Mouse (Mus musculus) embryonic stem cell, embryonic (primary cell): ENCODE measurements around the gene Ankmy2.

Experiments used
- CTCF ChIA-PET, 4 experiments: fragments of 300-600 bp in 2 of 4; fragments of 350-600 bp in 2 of 4; sonication (Branson Sonifier 250); formaldehyde crosslinking; loops; one replicate each; lab custom pipeline; 2022; ENCODE audit warnings: inconsistent platforms in 2 of 4; lab: Charles Lee
- POLR2A ChIA-PET, 4 experiments: fragments of 300-600 bp in 2 of 4; fragments of 350-600 bp in 2 of 4; sonication (Branson Sonifier 250); formaldehyde crosslinking; loops; one replicate each; lab custom pipeline; 2022; ENCODE audit warnings: antibody characterized with exemption in 4 of 4, inconsistent platforms in 1 of 4; lab: Charles Lee

The Ankmy2 gene

DNA sequence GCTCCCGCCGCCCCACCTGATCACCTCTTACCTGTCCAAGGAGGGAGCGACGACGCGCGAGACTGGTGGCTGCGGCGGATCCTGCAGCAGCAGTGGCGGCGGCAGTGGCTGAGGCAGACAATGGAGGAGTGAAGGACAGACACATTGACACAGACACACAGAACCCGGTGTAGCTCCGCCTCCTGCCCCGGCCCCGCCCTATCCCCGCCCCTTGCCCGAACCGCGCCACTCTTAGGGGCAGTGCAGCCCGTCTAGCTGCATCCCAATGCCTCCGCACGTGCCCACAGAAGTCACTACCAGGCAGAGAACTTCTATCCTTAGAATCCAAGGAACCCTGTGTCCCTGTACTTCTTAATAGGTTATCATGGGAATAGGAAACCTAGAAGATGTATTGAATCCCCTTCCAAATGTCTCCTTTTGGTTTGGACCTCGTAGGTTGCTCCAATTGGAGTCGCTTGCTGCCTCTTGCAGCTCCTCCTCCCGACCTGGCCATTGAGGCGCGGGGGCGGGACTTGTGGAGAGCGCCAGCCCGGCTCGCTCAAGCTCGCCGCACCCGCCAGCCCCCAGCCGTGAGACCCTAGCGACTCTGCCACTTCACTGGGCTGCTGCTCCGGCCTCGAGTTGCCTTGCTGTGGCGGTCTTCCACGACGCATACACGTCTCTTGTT lies at the start of gene Ankmy2:
Gene Ankmy2, plus strand, starts transcription at position 478 of the 667 bp plus-strand sequence.
- POLR2A ChIA-PET, result interaction anchor here in 3 of 4 experiments (0.5 to 6.7 kb wide), 62 partner anchors 9 to 1479 kb away, joined by 3 to 95 read pairs (median 4); partner anchors contain the start of gene Tspan13 (in 2 of the 3)
- CTCF ChIA-PET, result interaction anchor here in 3 of 4 experiments (0.5 to 3.2 kb wide), 5 partner anchors 8 to 131 kb away, joined by 3 to 25 read pairs (median 6); no protein-coding TSS in a partner anchor

DNA sequence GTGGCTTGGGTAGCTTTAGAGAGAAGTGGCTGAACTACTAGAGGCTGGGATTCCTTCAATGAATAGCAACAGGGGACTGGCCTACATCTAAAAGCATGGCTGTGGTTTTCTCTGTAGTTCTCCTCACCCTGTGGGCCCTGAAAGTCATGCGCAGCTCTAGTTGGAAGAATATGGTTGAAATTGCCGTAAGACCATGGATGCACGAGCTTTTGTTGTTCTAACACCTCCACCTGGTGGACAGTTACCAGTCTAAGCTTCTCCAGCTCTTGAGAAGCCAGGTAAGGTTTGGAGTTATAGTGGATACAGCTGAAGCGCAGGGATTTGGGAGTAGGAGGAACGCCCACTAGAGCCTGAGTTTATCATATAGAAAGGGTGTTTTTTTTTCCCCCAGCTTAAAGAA lies 48.5 kb upstream of the Ankmy2 start:
- ChIA-PET CTCF (interaction anchor here in 2 of 4 experiments (0.5 to 1.4 kb wide), 4 partner anchors 10 to 212 kb away, joined by 3 to 4 read pairs (median 3); no protein-coding TSS in a partner anchor), POLR2A (interaction anchor here in 3 of 4 experiments (0.6 to 1.5 kb wide), 4 partner anchors 10 to 49 kb away, joined by 3 to 7 read pairs (median 3); partner anchors contain the start of genes Ankmy2 (in 2 of the 3) and Bzw2 (in 1 of the 3))

DNA sequence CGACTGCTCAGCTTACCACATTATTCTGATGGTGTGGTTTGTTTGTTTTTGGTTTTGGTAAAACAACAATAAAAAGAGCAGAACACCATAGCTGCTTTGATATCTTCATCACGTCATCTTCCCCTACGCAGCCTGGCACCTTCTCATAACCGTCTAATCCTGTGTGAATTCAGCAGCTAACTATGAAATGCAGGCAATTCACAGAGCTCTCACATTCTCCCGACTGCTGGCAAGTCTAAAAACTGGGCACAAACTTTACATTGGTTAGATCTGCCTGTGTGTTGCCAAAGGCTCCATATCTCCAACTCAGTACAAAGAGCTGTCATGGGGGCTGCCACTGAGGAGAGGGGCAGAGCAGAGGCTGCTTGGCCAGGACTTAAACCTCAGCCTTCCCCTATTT lies 46.5 kb upstream of the Ankmy2 start:
- CTCF ChIA-PET, result no interaction called here
- POLR2A ChIA-PET, result interaction anchor here in 1 of 4 experiments (1.0 to 2.3 kb wide), 3 partner anchors 8 to 21 kb away, joined by 3 to 6 read pairs (median 3); no protein-coding TSS in a partner anchor

DNA sequence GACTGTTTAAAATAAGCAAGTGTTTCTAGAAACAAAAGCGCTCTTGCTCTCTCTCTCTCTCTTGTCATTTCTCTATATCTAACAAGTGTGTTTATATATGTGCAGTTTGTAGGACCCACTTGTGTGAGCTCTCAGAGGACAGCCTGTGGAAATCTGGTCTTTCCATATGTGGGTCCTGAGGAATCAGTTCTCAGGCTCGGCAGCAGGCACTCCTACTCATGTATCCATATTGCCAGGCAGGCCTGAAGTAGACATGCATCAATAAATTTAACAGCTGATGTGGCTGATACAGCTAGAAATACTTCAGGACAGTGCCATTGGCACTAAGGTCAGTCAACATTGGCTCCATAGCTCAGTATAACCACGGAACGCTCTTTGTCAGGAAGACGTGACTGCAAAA lies 45.8 kb upstream of the Ankmy2 start:
- CTCF ChIA-PET, result no interaction called here
- POLR2A ChIA-PET, result interaction anchor here in 1 of 4 experiments (1.0 to 2.3 kb wide), 5 partner anchors 8 to 23 kb away, joined by 3 to 6 read pairs (median 3); no protein-coding TSS in a partner anchor

DNA sequence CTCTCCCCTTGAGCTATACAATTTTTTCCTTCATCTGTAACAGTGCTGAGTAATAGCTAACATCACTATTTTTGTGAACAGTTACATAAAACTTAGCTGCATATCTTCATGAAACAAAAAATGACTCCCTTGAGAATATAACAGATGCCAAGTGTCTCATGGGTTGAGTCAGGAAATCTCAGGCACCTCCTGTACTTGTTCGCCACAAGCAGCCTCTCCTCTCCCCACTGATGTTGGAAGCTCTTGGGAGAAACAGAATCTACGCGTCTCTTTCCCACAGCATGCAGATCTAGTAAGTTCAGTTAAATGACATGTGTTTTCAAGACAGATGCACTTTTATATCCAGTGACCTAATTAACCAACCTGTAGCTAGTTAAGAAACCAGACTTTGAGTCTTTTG lies 44.8 kb upstream of the Ankmy2 start:
- CTCF ChIA-PET, result interaction anchor here in 1 of 4 experiments (1.2 kb wide), 1 partner anchor 15 kb away, joined by 3 read pairs; no protein-coding TSS in a partner anchor

DNA sequence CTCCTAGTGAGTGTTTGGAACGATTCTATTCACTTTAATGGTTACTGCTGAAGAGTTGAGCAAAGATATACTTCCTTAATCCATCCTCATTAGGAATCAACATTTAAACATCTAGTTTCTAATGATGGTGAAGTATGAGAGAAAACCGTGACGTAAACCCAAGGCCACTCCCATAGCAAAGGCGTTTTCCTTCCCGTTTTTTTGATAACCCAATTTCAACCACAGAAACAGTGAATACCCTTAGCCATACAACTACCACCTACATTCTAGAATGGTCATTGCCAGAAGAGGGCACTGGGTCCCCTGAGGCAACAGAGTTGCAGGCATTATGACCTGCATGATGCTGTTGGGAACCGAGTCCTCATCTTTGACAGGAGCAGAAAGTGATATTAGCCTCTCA lies 39.8 kb upstream of the Ankmy2 start:
- POLR2A ChIA-PET, result no interaction called here
- CTCF ChIA-PET, result no interaction called here

More for the DNA sequence above, 44.8 kb upstream of the Ankmy2 start:
- POLR2A ChIA-PET, result interaction anchor here in 2 of 4 experiments (0.6 to 2.3 kb wide), 6 partner anchors 9 to 35 kb away, joined by 3 to 6 read pairs (median 4); no protein-coding TSS in a partner anchor

DNA sequence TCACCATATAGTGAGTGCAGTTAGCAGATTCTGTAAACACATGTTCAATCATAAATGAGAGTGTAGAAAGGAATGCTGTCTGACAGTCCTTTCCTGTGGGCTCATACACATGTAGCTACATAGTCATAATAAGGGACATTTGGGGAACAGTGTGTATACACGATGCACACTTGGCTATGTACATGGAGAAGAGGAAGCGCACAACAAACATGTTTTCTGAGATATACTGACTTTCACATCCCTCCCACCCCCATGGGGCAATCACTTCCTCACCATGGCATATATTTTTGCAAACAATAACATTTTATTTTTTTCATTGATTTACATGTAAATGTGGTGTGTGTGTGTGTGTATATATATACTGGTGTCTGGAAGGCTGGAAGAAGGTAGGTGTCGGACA lies 37.7 kb upstream of the Ankmy2 start:
- CTCF ChIA-PET, result no interaction called here
- POLR2A ChIA-PET, result no interaction called here

DNA sequence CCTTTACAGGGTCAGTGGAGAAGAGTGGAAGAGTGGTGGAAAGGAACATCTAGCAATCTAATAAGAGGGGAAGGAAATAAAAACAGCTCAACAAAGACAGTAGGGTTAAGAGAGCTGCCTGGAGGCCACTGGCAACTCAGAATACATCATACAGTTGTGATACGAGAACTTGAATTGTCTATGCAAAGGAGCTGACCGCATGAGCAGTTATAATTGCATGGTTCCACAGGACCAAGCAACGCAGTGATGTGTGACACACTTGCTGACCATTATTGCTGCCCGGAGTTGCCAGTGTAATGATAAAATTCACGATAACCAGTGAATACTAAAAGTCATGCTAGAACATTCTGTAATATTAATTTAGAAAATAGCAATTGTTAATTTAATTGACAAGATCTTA lies 30.9 kb upstream of the Ankmy2 start:
- ChIA-PET POLR2A (interaction anchor here in 2 of 4 experiments (0.6 to 5.9 kb wide), 4 partner anchors 10 to 31 kb away, joined by 3 to 28 read pairs (median 6); partner anchors contain the start of genes Ankmy2 (in 2 of the 2) and Bzw2 (in 1 of the 2)), CTCF (interaction anchor here in 1 of 4 experiments (0.7 kb wide), 1 partner anchor 11 kb away, joined by 7 read pairs; no protein-coding TSS in a partner anchor)

DNA sequence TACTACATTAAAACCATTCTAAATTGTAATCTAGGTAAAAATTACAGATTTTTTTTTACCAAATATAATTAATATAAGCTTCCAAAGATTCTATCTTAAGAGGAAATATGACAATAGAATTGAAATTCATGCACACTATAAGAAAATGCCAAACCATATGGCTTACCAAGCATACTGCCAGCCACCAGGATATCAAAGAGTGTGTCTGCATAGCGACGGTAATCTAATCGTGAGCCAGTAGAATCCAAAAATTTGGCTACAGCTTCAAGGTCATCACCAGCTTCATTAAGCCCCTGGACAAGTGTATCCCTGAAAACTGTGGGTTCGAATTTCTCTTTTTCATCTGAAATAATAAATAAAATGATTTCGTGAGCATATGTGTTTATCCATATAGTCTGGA lies 27.1 kb upstream of the Ankmy2 start:
- CTCF ChIA-PET, result no interaction called here
- POLR2A ChIA-PET, result interaction anchor here in 1 of 4 experiments (1.9 kb wide), 1 partner anchor 28 kb away, joined by 12 read pairs; the partner anchor contains the start of genes Ankmy2 and Bzw2

DNA sequence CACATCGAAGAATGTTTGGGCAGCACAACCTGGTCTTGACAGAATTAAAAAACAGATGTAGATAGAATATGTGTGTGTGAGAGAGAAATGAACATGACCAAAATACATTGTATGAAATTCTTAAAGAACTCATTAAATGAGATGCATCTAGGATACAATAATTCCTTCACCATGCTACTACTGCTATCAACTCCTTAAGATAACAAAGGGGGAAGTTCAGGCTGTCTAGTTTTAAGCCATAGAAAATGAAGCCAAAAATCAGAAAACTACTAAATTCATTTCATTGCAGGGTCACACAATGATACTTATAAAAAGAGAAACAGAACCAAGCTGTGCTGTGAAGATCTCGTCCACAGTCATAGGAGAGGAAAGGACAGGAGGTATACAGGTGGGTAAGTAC lies 24.7 kb upstream of the Ankmy2 start:
- ChIA-PET POLR2A (interaction anchor here in 2 of 4 experiments (1.2 to 1.3 kb wide), 2 partner anchors 9 to 21 kb away, joined by 3 read pairs; no protein-coding TSS in a partner anchor), CTCF (no interaction called here)

DNA sequence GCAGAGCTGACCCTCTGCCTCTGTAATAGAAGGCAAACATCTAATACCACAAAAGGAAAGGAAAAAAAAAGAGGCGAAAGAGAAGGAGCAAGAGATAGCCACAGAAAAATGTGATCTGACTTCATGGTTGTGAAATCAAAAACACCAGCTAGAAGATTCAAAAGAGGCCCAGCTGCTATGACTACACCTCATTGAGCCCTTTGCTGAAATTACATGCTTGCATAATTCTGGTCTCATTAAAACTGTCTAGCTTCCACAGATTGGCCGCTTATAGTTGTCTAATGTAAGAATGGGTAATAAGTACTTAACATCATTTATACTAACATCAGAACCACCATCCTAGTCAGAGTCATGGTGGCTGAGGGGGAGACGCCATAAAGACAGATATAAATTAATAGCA lies 24.2 kb upstream of the Ankmy2 start:
- POLR2A ChIA-PET, result interaction anchor here in 1 of 4 experiments (1.0 kb wide), 1 partner anchor 24 kb away, joined by 3 read pairs; the partner anchor contains the start of gene Ankmy2
- CTCF ChIA-PET, result no interaction called here

DNA sequence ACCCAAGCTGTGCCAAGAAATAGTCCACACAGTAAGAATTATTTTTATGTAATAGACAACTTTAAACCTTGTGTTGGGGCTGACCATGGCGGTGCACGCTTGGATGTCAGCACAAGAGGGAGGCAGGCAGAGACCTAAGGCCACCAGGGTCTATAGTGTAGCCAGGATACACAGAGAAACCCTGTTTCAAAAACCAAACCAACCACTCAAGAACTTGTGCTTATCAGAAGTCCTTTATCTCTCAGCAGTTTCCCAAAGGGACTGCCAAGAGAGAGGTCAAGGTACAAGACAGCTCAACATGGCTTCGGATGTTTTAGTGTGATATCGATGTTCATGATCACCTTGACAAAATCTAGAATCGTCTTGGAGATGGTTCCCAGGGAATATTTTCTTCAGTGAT lies 23.4 kb upstream of the Ankmy2 start:
- CTCF ChIA-PET, result no interaction called here
- POLR2A ChIA-PET, result interaction anchor here (0.5 to 1.2 kb wide), 7 partner anchors 16 to 156 kb away, joined by 3 to 12 read pairs (median 3); partner anchors contain the start of genes Ankmy2 (in 2 of the 4) and Bzw2 (in 1 of the 4)

DNA sequence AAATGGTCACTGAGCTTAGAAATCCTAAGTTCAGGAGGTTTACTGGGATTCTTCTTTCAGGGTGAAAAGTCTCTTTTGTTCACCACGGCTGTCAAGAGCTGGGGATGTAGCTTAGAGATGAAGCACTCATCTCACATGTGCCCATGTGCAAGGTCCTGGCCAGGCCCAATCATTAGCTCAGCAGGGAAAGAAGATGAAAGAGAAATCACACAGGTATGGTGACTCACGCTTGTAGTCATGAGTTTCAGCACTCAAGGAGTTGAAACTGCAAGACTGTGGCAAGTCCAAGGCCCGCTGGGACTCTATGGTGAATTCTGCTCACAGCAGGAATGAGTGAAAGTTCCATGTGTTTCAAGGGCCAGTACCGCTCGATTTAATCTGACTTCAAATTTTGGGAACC lies 22.8 kb upstream of the Ankmy2 start:
- POLR2A ChIA-PET, result interaction anchor here (0.5 to 1.2 kb wide), 6 partner anchors 16 to 155 kb away, joined by 3 to 12 read pairs (median 4); partner anchors contain the start of genes Ankmy2 (in 1 of the 4) and Bzw2 (in 1 of the 4)
- CTCF ChIA-PET, result interaction anchor here in 1 of 4 experiments (0.6 kb wide), 1 partner anchor 38 kb away, joined by 7 read pairs; no protein-coding TSS in a partner anchor

DNA sequence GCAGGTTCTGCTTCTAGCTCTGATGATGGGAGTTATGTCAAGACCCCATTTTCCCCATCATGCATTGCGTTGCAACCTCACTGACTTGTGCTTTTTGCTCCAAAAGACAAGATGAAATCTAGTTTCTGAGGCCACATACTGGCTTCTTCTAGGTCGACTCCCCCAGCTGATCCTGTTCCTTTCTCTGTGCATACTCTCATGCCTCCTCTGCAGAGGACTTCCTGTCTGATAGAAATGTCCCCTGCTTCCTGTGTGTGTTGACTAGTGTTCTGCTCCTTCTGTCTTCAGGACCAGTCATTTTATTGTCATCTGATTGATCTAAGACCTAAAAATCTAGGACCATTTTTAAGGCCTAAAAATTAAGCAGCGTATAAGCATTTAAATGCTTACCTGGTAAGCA lies 21.5 kb upstream of the Ankmy2 start:
- ChIA-PET CTCF (no interaction called here), POLR2A (interaction anchor here in 1 of 4 experiments (1.0 kb wide), 1 partner anchor 22 kb away, joined by 3 read pairs; the partner anchor contains the start of gene Ankmy2)

DNA sequence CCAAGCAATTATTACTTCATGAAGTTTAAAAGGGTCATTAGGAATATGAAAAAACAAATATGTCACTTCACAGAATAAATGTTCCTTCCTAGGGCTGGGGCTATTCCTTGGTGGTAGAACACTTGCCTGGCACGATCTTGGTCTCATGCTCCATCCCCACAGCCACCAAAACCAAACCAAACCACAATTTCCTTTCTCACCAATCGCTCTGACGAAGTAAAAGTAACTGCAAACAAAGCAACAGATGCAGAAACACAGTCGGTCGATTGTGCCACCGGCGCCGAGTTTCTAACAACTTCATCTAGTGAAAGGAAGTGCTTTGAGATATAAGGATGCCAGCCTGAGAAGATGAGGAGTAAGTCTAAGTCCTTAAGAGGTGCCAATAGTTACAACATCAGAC lies 20.6 kb upstream of the Ankmy2 start:
- POLR2A ChIA-PET, result interaction anchor here in 2 of 4 experiments (1.0 to 1.3 kb wide), 2 partner anchors 21 to 23 kb away, joined by 3 read pairs; partner anchors contain the start of gene Ankmy2 (in 1 of the 2)

DNA sequence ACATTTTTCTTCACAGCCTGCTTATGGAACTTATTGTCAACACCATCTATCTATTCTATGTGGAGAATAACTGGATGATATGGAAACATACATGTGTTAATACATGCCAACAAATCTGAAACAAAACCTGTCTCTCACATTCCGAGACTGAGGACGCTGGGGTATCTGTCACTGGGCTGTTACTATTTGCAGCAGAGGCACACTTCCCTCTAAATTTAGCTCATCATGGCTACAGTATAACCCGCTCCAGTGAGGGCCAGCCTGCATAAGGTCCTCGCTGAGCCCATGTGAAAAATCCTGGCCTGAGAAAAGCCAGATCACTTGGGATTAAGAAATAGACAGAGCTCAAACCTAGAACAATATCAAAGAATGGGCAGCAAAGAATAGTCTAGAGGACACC lies 19.7 kb upstream of the Ankmy2 start:
- POLR2A ChIA-PET, result interaction anchor here in 1 of 4 experiments (0.6 to 1.3 kb wide), 2 partner anchors 22 to 23 kb away, joined by 3 read pairs; no protein-coding TSS in a partner anchor

More for the DNA sequence above, 20.6 kb upstream of the Ankmy2 start:
- CTCF ChIA-PET, result no interaction called here

DNA sequence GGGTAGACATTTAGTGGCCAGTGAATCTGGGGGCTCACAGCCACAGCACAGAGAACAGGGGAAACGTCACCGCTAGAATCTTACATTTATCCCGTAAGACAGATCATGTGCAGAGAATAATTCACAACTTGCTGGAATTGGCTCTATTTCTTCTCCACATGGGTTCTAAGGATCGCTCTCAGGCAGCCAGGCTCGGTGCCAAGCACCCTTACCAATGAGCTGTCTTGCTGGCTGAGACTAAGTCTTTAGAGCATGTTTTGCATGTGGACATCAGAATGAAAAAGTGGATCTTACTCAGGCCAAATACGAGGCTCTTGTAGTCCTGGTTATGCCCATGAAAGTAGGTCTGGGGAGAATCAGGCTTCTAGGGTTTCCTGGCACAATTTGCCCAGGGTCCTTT lies 16.5 kb upstream of the Ankmy2 start:
- CTCF ChIA-PET, result interaction anchor here in 2 of 4 experiments (0.6 kb wide), 2 partner anchors 76 to 189 kb away, joined by 5 read pairs; no protein-coding TSS in a partner anchor
- POLR2A ChIA-PET, result interaction anchor here in 2 of 4 experiments (1.0 to 2.7 kb wide), 4 partner anchors 10 to 17 kb away, joined by 3 to 22 read pairs (median 10); partner anchors contain the start of genes Ankmy2 (in 2 of the 2) and Bzw2 (in 2 of the 2)

More for the DNA sequence above, 19.7 kb upstream of the Ankmy2 start:
- CTCF ChIA-PET, result no interaction called here
